Mouse (Mus musculus): Measurements from ENCODE around the gene Supt16.
A peak's percentile ranks its signal among the peaks of the same experiment; 100 is the strongest.

The Supt16 gene

DNA sequence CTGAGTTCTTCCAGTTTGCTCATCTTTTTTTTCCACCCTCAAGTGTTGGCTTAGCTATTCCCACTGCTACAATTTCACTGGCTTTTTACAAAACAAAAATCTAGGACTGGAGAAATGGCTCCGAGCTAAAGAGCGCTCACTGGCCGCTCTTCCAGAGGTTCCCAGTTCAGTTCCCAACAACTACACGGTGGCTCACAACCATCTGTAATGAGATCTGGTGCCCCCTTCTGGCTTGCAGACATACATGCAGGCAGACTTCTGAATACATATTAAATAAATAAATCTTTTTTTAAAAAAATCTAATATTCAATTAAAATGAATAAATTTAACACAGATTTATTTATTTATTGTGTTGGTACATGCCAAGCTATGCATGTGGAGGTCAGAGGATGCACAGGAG, 50.7 kb downstream of the Supt16 start:
- no peak for DNase-seq (ENCODE audit: low spot score in 2 of 2)

DNA sequence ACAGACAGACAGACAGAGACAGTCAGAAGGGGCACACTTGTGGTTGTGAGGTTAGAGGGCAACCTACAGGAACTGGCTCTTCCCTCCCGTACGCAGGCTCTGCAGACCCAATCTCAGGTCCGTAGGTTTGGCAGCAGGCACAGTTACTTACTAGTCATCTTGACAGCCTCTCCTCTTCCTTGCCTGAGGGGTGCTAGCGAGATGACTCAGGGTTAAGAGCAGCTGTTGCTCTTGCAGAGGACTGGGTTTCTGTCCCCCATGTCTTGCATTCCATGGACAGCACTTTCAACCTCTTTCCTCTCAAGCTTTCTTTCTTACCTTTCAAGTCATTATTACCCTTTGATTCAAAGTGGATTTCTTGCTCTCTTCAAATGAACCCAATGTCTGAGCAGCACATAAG, 53.1 kb downstream of the Supt16 start:
- DNase-seq (ENCODE audit: low spot score in 2 of 2) = no peak

- no peak for DNase-seq (ENCODE audit: low spot score in 2 of 2)
These were observed 55.6 kb downstream of the Supt16 start for GRCm38 (mm10) chr14:52141445-52142127.

DNA sequence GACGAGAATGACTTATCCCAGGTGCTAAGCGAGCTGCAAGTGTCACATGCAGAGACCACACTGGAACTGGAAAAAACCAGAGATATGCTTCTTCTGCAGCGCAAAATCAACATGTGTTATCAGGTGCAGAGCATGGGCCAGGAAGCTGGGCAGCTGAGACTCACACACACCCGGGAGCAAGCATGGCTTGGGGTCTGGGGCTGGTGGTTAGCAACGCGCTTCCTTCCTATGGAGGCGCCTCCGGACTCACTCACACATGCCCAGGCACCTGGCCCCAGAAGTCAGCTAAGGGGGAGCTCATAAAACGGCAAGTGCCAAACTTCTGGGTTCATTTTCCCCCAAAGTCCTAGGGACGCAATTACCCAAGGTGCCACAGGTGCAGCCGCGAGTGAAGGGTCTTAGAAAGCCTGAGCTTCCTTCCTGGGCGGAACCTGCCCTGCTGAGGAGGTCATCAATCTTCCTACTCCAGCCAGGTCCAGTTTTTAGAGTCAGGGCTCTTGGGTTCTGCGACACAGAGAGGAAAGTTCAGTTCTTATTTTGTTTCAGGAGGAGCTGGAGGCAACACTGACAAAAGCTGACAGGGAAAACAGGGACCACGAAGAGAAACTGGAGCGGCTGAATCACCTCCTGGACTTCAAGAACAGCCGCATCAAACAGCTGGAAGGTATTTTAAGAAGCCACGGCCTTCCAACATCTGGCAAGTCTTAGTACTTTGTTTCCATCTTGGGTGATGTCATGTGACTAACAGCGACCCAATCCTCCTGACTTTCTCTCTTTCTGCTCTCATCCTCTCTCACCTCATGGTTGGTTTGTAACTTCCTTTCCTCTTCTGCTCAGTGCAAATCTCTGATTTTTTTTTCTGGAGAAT, 56.4 kb downstream of the Supt16 start:
- DNase-seq (ENCODE audit: low spot score in 2 of 2) = no peak

DNA sequence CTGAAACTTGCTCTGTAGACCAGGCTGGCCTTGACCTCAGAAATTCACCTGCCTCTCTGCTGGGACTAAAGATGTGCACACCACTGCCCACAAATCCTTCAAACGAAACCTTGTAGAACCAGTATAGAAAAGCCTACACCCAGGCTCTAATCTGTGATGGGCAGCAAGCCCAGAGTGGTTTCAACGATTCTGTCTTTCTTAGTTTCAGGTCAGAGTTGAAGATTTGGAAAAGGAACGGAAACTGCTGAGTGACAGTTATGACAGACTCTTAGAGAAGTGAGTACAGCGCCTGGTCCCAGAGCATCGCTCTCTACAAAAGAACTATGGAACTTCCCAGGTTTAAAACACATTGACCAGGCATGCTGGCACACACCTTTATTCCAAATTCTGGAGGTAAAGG, 63.6 kb downstream of the Supt16 start:
- DNase-seq (ENCODE audit: low spot score in 2 of 2) = no peak

- DNase-seq (ENCODE audit: low spot score in 2 of 2) = no peak
These were observed 72.6 kb downstream of the Supt16 start for GRCm38 (mm10) chr14:52124636-52125035.

- peak in 1 of 2 experiments; percentile 32 for DNase-seq (ENCODE audit: low spot score in 2 of 2)
These were observed 73.3 kb downstream of the Supt16 start for GRCm38 (mm10) chr14:52123918-52124317.

DNA sequence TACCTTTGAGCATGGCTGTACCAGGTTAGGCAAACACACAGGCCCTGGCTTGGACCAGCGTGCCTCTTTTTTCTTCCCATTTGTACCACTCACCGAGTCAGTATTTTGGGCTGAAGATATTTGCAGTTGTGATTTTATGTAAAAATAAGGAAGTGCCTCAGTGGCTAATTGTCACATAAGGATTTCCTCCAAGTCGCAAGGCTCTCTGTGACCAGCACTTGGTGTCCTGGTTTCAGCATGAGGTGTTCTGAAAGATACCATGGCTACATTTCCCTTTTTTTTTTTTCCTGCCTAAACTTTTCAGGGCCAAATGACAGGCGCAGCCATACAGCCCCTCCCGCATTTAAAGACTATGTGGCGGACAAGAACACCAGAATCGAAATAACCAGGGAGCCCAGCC, 77.0 kb downstream of the Supt16 start:
- DNase-seq (ENCODE audit: low spot score in 2 of 2) = no peak

- DNase-seq (ENCODE audit: low spot score in 2 of 2) = no peak
These were observed 78.2 kb downstream of the Supt16 start for GRCm38 (mm10) chr14:52118823-52119608.

DNA sequence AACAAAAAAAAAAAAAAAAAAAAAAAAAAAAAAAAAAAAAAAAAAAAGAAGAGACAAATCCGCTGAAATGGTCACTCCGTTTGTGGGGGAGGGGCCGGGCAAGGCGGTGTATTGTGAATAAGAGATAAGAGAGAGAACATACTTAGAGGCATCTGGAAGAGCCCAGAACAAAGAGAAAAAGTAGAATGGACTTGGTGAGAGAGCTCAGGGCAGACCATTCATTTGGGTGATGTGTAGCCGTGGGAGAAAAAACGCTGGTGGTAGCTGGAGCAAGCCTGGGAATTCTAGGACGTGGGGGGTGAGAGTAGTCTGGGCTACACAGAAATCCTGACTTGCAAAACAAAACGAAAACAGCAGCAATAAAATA, 78.8 kb downstream of the Supt16 start:
- no peak for DNase-seq (ENCODE audit: low spot score in 2 of 2)

DNA sequence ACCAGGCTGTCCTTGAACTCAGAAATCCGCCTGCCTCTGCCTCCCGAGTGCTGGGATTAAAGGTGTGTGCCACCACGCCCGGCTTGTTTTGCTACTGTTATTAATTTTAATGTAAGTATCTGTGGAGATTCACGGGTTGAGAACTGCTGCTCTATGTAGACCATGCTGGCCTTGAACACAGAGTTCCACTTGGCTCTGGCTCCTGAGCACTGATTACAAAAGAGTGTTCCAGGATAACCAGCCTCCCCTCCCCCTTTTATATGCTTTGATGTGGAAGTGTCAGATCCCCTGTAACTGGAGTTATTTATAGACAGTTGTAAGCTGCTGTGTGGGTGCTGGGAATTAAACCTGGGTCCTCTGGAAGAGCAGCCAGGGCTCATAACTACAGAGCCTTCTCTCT, 80.0 kb downstream of the Supt16 start:
- no peak for DNase-seq (ENCODE audit: low spot score in 2 of 2)

- DNase-seq (ENCODE audit: low spot score in 2 of 2) = no peak
These were observed 83.1 kb downstream of the Supt16 start for GRCm38 (mm10) chr14:52114101-52114500.

Measured in heart, adult 9 months (tissue).